Mouse (Mus musculus) heart, postnatal 0 days (tissue): Measurements from ENCODE around the gene Rapgef1.

Experiments
- CTCF ChIP-seq: IDR thresholded peaks from 2 replicates; pipeline ENCODE4 v1.5.1; 2016; ENCODE audit warnings: antibody characterized with exemption, control low read depth, low read depth
- EP300 ChIP-seq: IDR thresholded peaks from 2 replicates; pipeline ENCODE4 v1.6.1; 2016; ENCODE audit warnings: antibody characterized with exemption, low read depth

- TF ChIP-seq CTCF (no peak), EP300 (no peak)
Observed at GRCm38 (mm10) chr2:29741207-29741606, 121.7 kb downstream of the Rapgef1 start.
